Comparison of ENCODE assay signal across 8 mouse cellular contexts in genomic region chr7:34132355-34133079, GRCm38 (mm10). TPM values are rescaled to one million over a fixed set of nuclear protein-coding genes. Genes with fewer than 3 reads are reported as not detected.
DNase-seq lines count a peak whose midpoint lies in the region; ATAC-seq and TF ChIP-seq lines count a peak whose summit lies in the region.

No protein-coding gene starts in this region.

- 0 out of 2 replicates have a peak overlapping the region, but pooled peaks have one; percentile 34 for H3K27ac ChIP-seq in forebrain, embryonic 15.5 days (replicated peaks)
- H3K27ac ChIP-seq in intestine, embryonic 15.5 days, result peak overlapping the region; percentile 76
- peak overlapping the region; percentile 91 for H3K27ac ChIP-seq in lung, embryonic 14.5 days (ENCODE audit: low read depth)

- peak overlapping the region; percentile 49 for H3K4me3 ChIP-seq in erythroblast, embryonic 14.5 days (replicated peaks)
- peak overlapping the region; percentile 68 for H3K4me3 ChIP-seq in forebrain, embryonic 15.5 days
- H3K4me3 ChIP-seq in intestine, embryonic 15.5 days (replicated peaks), result peak overlapping the region; percentile 89
- H3K4me3 ChIP-seq in lung, embryonic 14.5 days (ENCODE audit: low read depth, low read length), result peak overlapping the region; percentile 80

- H3K9me3 ChIP-seq in erythroblast, embryonic 14.5 days (ENCODE audit: control insufficient read depth, low read length), result no peaks in the 10 kb centered on the region
- H3K9me3 ChIP-seq in forebrain, embryonic 15.5 days, result no peaks in the 10 kb centered on the region
- no peaks in the 10 kb centered on the region for H3K9me3 ChIP-seq in intestine, embryonic 15.5 days
- H3K9me3 ChIP-seq in lung, embryonic 14.5 days (ENCODE audit: low read depth, low read length), result no peaks in the 10 kb centered on the region

- under 1% methylated on average over 81 of the region's 116 CpGs for WGBS in forebrain, embryonic 15.5 days
- under 1% methylated on average over 104 of the region's 116 CpGs for WGBS in intestine, embryonic 15.5 days
- under 1% methylated on average over 112 of the region's 116 CpGs for WGBS in lung, embryonic 14.5 days

- ATAC-seq in erythroblast, adult 5-6 weeks (replicated peaks; ENCODE audit: low FRiP score, poor library complexity, severe bottlenecking), result no peak
- ATAC-seq in forebrain, embryonic 15.5 days (replicated peaks), result peak; percentile 67
- peak; percentile 80 for ATAC-seq in intestine, embryonic 15.5 days
- peak; percentile 70 for ATAC-seq in lung, embryonic 14.5 days (ENCODE audit: insufficient read depth)

- H3K4me1 ChIP-seq in erythroblast, embryonic 14.5 days (ENCODE audit: control insufficient read depth), result no peaks in the 10 kb centered on the region
- H3K4me1 ChIP-seq in forebrain, embryonic 15.5 days, result peaks cover 23% of the 10 kb centered on the region
- H3K4me1 ChIP-seq in intestine, embryonic 15.5 days (replicated peaks), result peaks cover 17% of the 10 kb centered on the region
- peaks cover 7% of the 10 kb centered on the region for H3K4me1 ChIP-seq in lung, embryonic 14.5 days (ENCODE audit: insufficient read depth)

- no peak for TF ChIP-seq CTCF in lung, embryonic 14.5 days (IDR thresholded peaks at IDR 0.05; ENCODE audit: low read depth)

- peak overlapping the region; percentile 64 for H3K9ac ChIP-seq in forebrain, embryonic 15.5 days (replicated peaks)
- H3K9ac ChIP-seq in intestine, embryonic 15.5 days, result peak overlapping the region; percentile 83
- H3K9ac ChIP-seq in lung, embryonic 14.5 days, result peak overlapping the region; percentile 95

- H3K27me3 ChIP-seq in erythroblast, embryonic 14.5 days (ENCODE audit: control insufficient read depth), result peaks cover 55% of the 10 kb centered on the region
- H3K27me3 ChIP-seq in forebrain, embryonic 15.5 days, result no peaks in the 10 kb centered on the region
- H3K27me3 ChIP-seq in intestine, embryonic 15.5 days (replicated peaks), result no peaks in the 10 kb centered on the region
- H3K27me3 ChIP-seq in lung, embryonic 14.5 days (ENCODE audit: insufficient read depth, low read length), result no peaks in the 10 kb centered on the region

- no peaks in the 10 kb centered on the region for H3K36me3 ChIP-seq in erythroblast, embryonic 14.5 days (ENCODE audit: control insufficient read depth)
- no peaks in the 10 kb centered on the region for H3K36me3 ChIP-seq in forebrain, embryonic 15.5 days
- no peaks in the 10 kb centered on the region for H3K36me3 ChIP-seq in intestine, embryonic 15.5 days
- no peaks in the 10 kb centered on the region for H3K36me3 ChIP-seq in lung, embryonic 14.5 days (ENCODE audit: insufficient read depth)

- H3K4me2 ChIP-seq in forebrain, embryonic 15.5 days (replicated peaks), result peak overlapping the region; percentile 58
- peak overlapping the region; percentile 74 for H3K4me2 ChIP-seq in intestine, embryonic 15.5 days (replicated peaks)
- peak overlapping the region; percentile 73 for H3K4me2 ChIP-seq in lung, embryonic 14.5 days

- peak; percentile 53 for DNase-seq in R1 (ENCODE audit: low read depth, low spot score)
- DNase-seq in lung, embryonic 14.5 days, result peak; percentile 72
- peak; percentile 66 for DNase-seq in retina, postnatal 1 day
- DNase-seq in spleen, postnatal 4 days (ENCODE audit: low spot score in 2 of 2), result no peak

RNA-seq across cellular contexts. Expression of gene Wtip, which starts 0.6 kb away (rescaled TPM):
- polyA plus RNA-seq in erythroblast, embryonic 14.5 days (2012), result 0.07 and 0.09 TPM in 2 replicates
- total RNA-seq in erythroblast, adult 5-6 weeks (2015; ENCODE audit: low replicate concordance), result not detected in 2 replicates
- total RNA-seq in erythroblast, adult 5-6 weeks (2017; ENCODE audit: low replicate concordance), result not detected in 2 replicates
- 3.0 and 4.3 TPM in 2 replicates for polyA plus RNA-seq in forebrain, embryonic 15.5 days (2015; fragmentation: Nextera tagmentation; extraction: Ambion mirVana)
- polyA plus RNA-seq in intestine, embryonic 15.5 days (2015; fragmentation: Nextera tagmentation; extraction: Ambion mirVana), result 4.0 and 4.7 TPM in 2 replicates
- 7.1 and 10.1 TPM in 2 replicates for polyA plus RNA-seq in lung, embryonic 14.5 days (2014; fragmentation: Nextera tagmentation; extraction: Ambion mirVana)

RNA-seq across cellular contexts. Expression of gene Uba2, which starts 36.9 kb away (rescaled TPM):
- polyA plus RNA-seq in erythroblast, embryonic 14.5 days (2012), result 0.92 and 1.3 TPM in 2 replicates
- 35.2 and 65.0 TPM in 2 replicates for total RNA-seq in erythroblast, adult 5-6 weeks (2015; ENCODE audit: low replicate concordance)
- total RNA-seq in erythroblast, adult 5-6 weeks (2017; ENCODE audit: low replicate concordance), result 49.3 and 70.3 TPM in 2 replicates
- 202 and 208 TPM in 2 replicates for polyA plus RNA-seq in forebrain, embryonic 15.5 days (2015; fragmentation: Nextera tagmentation; extraction: Ambion mirVana)
- 156 and 168 TPM in 2 replicates for polyA plus RNA-seq in intestine, embryonic 15.5 days (2015; fragmentation: Nextera tagmentation; extraction: Ambion mirVana)
- 229 and 231 TPM in 2 replicates for polyA plus RNA-seq in lung, embryonic 14.5 days (2014; fragmentation: Nextera tagmentation; extraction: Ambion mirVana)

RNA-seq across cellular contexts. Expression of gene Scgb1b30, which starts 37.3 kb away (rescaled TPM):
- polyA plus RNA-seq in erythroblast, embryonic 14.5 days (2012), result not detected in 2 replicates
- not detected in 2 replicates for total RNA-seq in erythroblast, adult 5-6 weeks (2015; ENCODE audit: low replicate concordance)
- total RNA-seq in erythroblast, adult 5-6 weeks (2017; ENCODE audit: low replicate concordance), result not detected in 2 replicates
- polyA plus RNA-seq in forebrain, embryonic 15.5 days (2015; fragmentation: Nextera tagmentation; extraction: Ambion mirVana), result not detected in 2 replicates
- polyA plus RNA-seq in intestine, embryonic 15.5 days (2015; fragmentation: Nextera tagmentation; extraction: Ambion mirVana), result not detected in 2 replicates
- not detected in 2 replicates for polyA plus RNA-seq in lung, embryonic 14.5 days (2014; fragmentation: Nextera tagmentation; extraction: Ambion mirVana)

Comparison
In these comparisons a context has a peak if more than half of its experiments do, and no peak if none do; other contexts are left out.
1. DNase-seq: peak in R1 (single experiment), lung, embryonic 14.5 days (single experiment) and retina, postnatal 1 day (single experiment); none in spleen, postnatal 4 days (0 of 2).
2. H3K27ac ChIP-seq: peak in every context shown above with its lines; median percentile 91 in lung, embryonic 14.5 days; 76 in intestine, embryonic 15.5 days; 34 in forebrain, embryonic 15.5 days.
3. RNA of gene Uba2, which starts 36.9 kb away (polyA plus RNA-seq): 229 to 231 TPM in lung, embryonic 14.5 days, 202 to 208 TPM in forebrain, embryonic 15.5 days and 156 to 168 TPM in intestine, embryonic 15.5 days; 0.92 to 1.3 TPM in erythroblast, embryonic 14.5 days; every median in the first group is over 10 times any median in the second.
4. Peak in every context shown above with its lines, with median percentiles within 50 percentile points of each other: H3K4me3 ChIP-seq, H3K4me2 ChIP-seq and H3K9ac ChIP-seq.